9 mouse cellular contexts compared by ENCODE assay signal in genomic region chr2:76618078-76618477, GRCm38 (mm10). TPM values are rescaled to one million over a fixed set of nuclear protein-coding genes. Genes with fewer than 3 reads are reported as not detected.
DNase-seq lines count a peak whose midpoint lies in the region; ATAC-seq and TF ChIP-seq lines count a peak whose summit lies in the region.
"Had no signal": no experiment of that assay in that cellular context is flagged by ENCODE, and none has a peak within 500 bp of the region (broad histone marks: within the 10 kb centered on the region; RNA-seq: fewer than 3 reads in every experiment).

No protein-coding gene starts in this region.

- intact Hi-C loops in gastrocnemius, adult 2 months (cut with DNase I) = loop anchor here (1.0 kb wide), 1 partner anchor 249 kb away; the partner anchor contains the start of gene Rbm45
- intact Hi-C loops in gastrocnemius, postnatal 36 days (cut with DNase I) = loop anchor here (2.0 kb wide), 1 partner anchor 249 kb away; the partner anchor contains the start of gene Rbm45

- TF ChIP-seq CTCF in gastrocnemius, adult 2 months (IDR thresholded peaks at IDR 0.05) = peak; percentile 80
- TF ChIP-seq CTCF in thymus, adult 2 months (IDR thresholded peaks at IDR 0.05; ENCODE audit: borderline replicate concordance, control insufficient read depth, extremely low read depth, insufficient read depth, low read length, poor library complexity) = no peak
- TF ChIP-seq CTCF in cortical plate, adult 2 months (IDR thresholded peaks at IDR 0.05; ENCODE audit: extremely low read depth, insufficient read depth, low read length) = peak; percentile 51; the same call in 1 of the 2 replicates
- peak; percentile 85 for TF ChIP-seq CTCF in hindbrain, postnatal 0 days (IDR thresholded peaks at IDR 0.05; ENCODE audit: low read depth)

- no peak for DNase-seq in gastrocnemius, adult 2 months
- no peak for DNase-seq in gastrocnemius, postnatal 36 days
- peak; percentile 3 for DNase-seq in thymus, adult 2 months
- DNase-seq in thymus, adult 18-20 months = no peak
- peak; percentile 88 for DNase-seq in hindbrain, postnatal 0 days (ENCODE audit: low spot score)
- no peak for DNase-seq in urinary bladder, postnatal 10 days (ENCODE audit: low spot score)

- peak; percentile 56; the same call in 1 of the 2 replicates for ATAC-seq in hindbrain, postnatal 0 days
- peak; percentile 76 for ATAC-seq in megakaryocyte progenitor cell, adult 5-6 weeks (replicated peaks; ENCODE audit: poor library complexity)

- H3K27ac ChIP-seq in gastrocnemius, adult 2 months = no peak overlapping the region
- no peak overlapping the region for H3K27ac ChIP-seq in thymus, adult 2 months (ENCODE audit: control insufficient read depth, insufficient read depth, low read length)
- H3K27ac ChIP-seq in cortical plate, adult 2 months (ENCODE audit: insufficient read depth, low read length) = no peak overlapping the region
- H3K27ac ChIP-seq in hindbrain, postnatal 0 days = no peak overlapping the region

- H3K9me3 ChIP-seq in hindbrain, postnatal 0 days (ENCODE audit: low read length) = no peaks in the 10 kb centered on the region

- no peak for TF ChIP-seq POLR2A in thymus, adult 2 months (IDR thresholded peaks at IDR 0.05; ENCODE audit: control insufficient read depth, extremely low read depth, insufficient read depth, low read length, poor library complexity)
- no peak for TF ChIP-seq POLR2A in cortical plate, adult 2 months (IDR thresholded peaks at IDR 0.05; ENCODE audit: extremely low read depth, insufficient read depth, low read length)

- WGBS in thymus, adult 2 months = 12% methylated on average over 1 of the region's 1 CpGs
- 27% methylated on average over 1 of the region's 1 CpGs for WGBS in hindbrain, postnatal 0 days

- no peaks in the 10 kb centered on the region for H3K4me1 ChIP-seq in thymus, adult 2 months (replicated peaks; ENCODE audit: control insufficient read depth, insufficient read depth, low read length)
- H3K4me1 ChIP-seq in cortical plate, adult 2 months (ENCODE audit: control insufficient read depth, insufficient read depth, low read length) = no peaks in the 10 kb centered on the region
- H3K4me1 ChIP-seq in hindbrain, postnatal 0 days (ENCODE audit: insufficient read depth, low read length) = no peaks in the 10 kb centered on the region
- H3K4me1 ChIP-seq: megakaryocyte, embryonic 14.5 days had no signal

- no peaks in the 10 kb centered on the region for H3K27me3 ChIP-seq in thymus, adult 2 months (ENCODE audit: control insufficient read depth, insufficient read depth, low read length)
- H3K27me3 ChIP-seq in hindbrain, postnatal 0 days (ENCODE audit: insufficient read depth, low read length) = no peaks in the 10 kb centered on the region
- H3K27me3 ChIP-seq: megakaryocyte, embryonic 14.5 days had no signal

- H3K4me2 ChIP-seq in hindbrain, postnatal 0 days (ENCODE audit: low read depth, low read length) = no peak overlapping the region

- no peak overlapping the region for H3K9ac ChIP-seq in hindbrain, postnatal 0 days (replicated peaks; ENCODE audit: low read length)

- H3K36me3 ChIP-seq in thymus, adult 2 months (ENCODE audit: control insufficient read depth, insufficient read depth, low read length) = no peaks in the 10 kb centered on the region
- H3K36me3 ChIP-seq in hindbrain, postnatal 0 days (ENCODE audit: insufficient read depth, low read length) = no peaks in the 10 kb centered on the region

- H3K4me3 ChIP-seq in gastrocnemius, adult 2 months = no peak overlapping the region
- no peak overlapping the region for H3K4me3 ChIP-seq in thymus, adult 2 months (ENCODE audit: control insufficient read depth, insufficient read depth, low read length)
- H3K4me3 ChIP-seq in cortical plate, adult 2 months (ENCODE audit: insufficient read depth, low read length) = no peak overlapping the region
- H3K4me3 ChIP-seq in hindbrain, postnatal 0 days (ENCODE audit: low read length) = no peak overlapping the region
- H3K4me3 ChIP-seq: megakaryocyte, embryonic 14.5 days had no signal

RNA-seq across cellular contexts. Expression of gene Prkra, which starts 29.7 kb away (rescaled TPM):
- total RNA-seq in gastrocnemius, adult 2 months (2021) = 1 to 10 TPM; 2.7 to 3.3 TPM
- 1 to 10 TPM; 3.5 to 3.7 TPM for total RNA-seq in gastrocnemius, postnatal 36 days (2021)
- polyA plus RNA-seq in thymus, adult 2 months (2012; rRNA removed) = 8.7 and 9.1 TPM in 2 replicates
- 19.5 and 20.0 TPM in 2 replicates for polyA plus RNA-seq in cortical plate, adult 2 months (2012; rRNA removed)
- total RNA-seq in hindbrain, postnatal 0 days (2014; rRNA removed) = 80.1 and 82.9 TPM in 2 replicates
- 104 and 105 TPM in 2 replicates for polyA plus RNA-seq in hindbrain, postnatal 0 days (2015; fragmentation: Nextera tagmentation; extraction: Ambion mirVana)
- total RNA-seq in megakaryocyte progenitor cell, adult 5-6 weeks (2015) = 35.2 and 43.9 TPM in 2 replicates
- total RNA-seq in megakaryocyte progenitor cell, adult 5-6 weeks (2017) = 11.3 and 15.2 TPM in 2 replicates

RNA-seq across cellular contexts. Expression of gene Pjvk, which starts 30.2 kb away (rescaled TPM):
- not detected for total RNA-seq in gastrocnemius, adult 2 months (2021)
- total RNA-seq in gastrocnemius, postnatal 36 days (2021) = not detected
- not detected in 2 replicates for polyA plus RNA-seq in thymus, adult 2 months (2012; rRNA removed)
- polyA plus RNA-seq in cortical plate, adult 2 months (2012; rRNA removed) = 0.08 TPM in 1 of 2 replicates, not detected in the other
- 0.18 and 0.37 TPM in 2 replicates for total RNA-seq in hindbrain, postnatal 0 days (2014; rRNA removed)
- polyA plus RNA-seq in hindbrain, postnatal 0 days (2015; fragmentation: Nextera tagmentation; extraction: Ambion mirVana) = 0.63 and 1.5 TPM in 2 replicates
- total RNA-seq in megakaryocyte progenitor cell, adult 5-6 weeks (2015) = 0.37 and 0.81 TPM in 2 replicates
- not detected in 2 replicates for total RNA-seq in megakaryocyte progenitor cell, adult 5-6 weeks (2017)

RNA-seq across cellular contexts. Expression of gene Fkbp7, which starts 54.8 kb away (rescaled TPM):
- total RNA-seq in gastrocnemius, adult 2 months (2021) = 1 to 10 TPM; 5.8 to 8.5 TPM
- 10 to 100 TPM in 1 of 2 experiments, 1 to 10 TPM in 1; 7.2 to 11.2 TPM for total RNA-seq in gastrocnemius, postnatal 36 days (2021)
- 1.2 and 1.3 TPM in 2 replicates for polyA plus RNA-seq in thymus, adult 2 months (2012; rRNA removed)
- polyA plus RNA-seq in cortical plate, adult 2 months (2012; rRNA removed) = 8.8 and 9.0 TPM in 2 replicates
- total RNA-seq in hindbrain, postnatal 0 days (2014; rRNA removed) = 2.7 and 5.9 TPM in 2 replicates
- 15.5 and 16.8 TPM in 2 replicates for polyA plus RNA-seq in hindbrain, postnatal 0 days (2015; fragmentation: Nextera tagmentation; extraction: Ambion mirVana)
- 18.5 and 19.0 TPM in 2 replicates for total RNA-seq in megakaryocyte progenitor cell, adult 5-6 weeks (2015)
- total RNA-seq in megakaryocyte progenitor cell, adult 5-6 weeks (2017) = 12.2 and 15.7 TPM in 2 replicates

RNA-seq across cellular contexts. Expression of gene Plekha3, which starts 57.0 kb away (rescaled TPM):
- 10 to 100 TPM; 10.3 to 10.5 TPM for total RNA-seq in gastrocnemius, adult 2 months (2021)
- 1 to 10 TPM; 8.2 to 8.6 TPM for total RNA-seq in gastrocnemius, postnatal 36 days (2021)
- polyA plus RNA-seq in thymus, adult 2 months (2012; rRNA removed) = 12.9 and 13.7 TPM in 2 replicates
- 31.3 and 31.7 TPM in 2 replicates for polyA plus RNA-seq in cortical plate, adult 2 months (2012; rRNA removed)
- 14.5 and 23.3 TPM in 2 replicates for total RNA-seq in hindbrain, postnatal 0 days (2014; rRNA removed)
- 8.7 and 9.7 TPM in 2 replicates for polyA plus RNA-seq in hindbrain, postnatal 0 days (2015; fragmentation: Nextera tagmentation; extraction: Ambion mirVana)
- 28.2 and 36.1 TPM in 2 replicates for total RNA-seq in megakaryocyte progenitor cell, adult 5-6 weeks (2015)
- total RNA-seq in megakaryocyte progenitor cell, adult 5-6 weeks (2017) = 17.5 and 25.6 TPM in 2 replicates

Comparison
In these comparisons a context has a peak if more than half of its experiments do, and no peak if none do; other contexts are left out.
1. DNase-seq: peak in thymus, adult 2 months (single experiment) and hindbrain, postnatal 0 days (single experiment); none in gastrocnemius, adult 2 months (single experiment), gastrocnemius, postnatal 36 days (0 of 2), thymus, adult 18-20 months (0 of 2) and urinary bladder, postnatal 10 days (single experiment).